Mouse (Mus musculus) embryo, embryonic 10 days (tissue): ENCODE results near the gene Spink4.

Source experiments
- DNase-seq: peaks from one replicate; pipeline ENCODE4 v3.0.0-alpha.2; 2015; ENCODE audit warnings: low spot score

The Spink4 gene

DNA sequence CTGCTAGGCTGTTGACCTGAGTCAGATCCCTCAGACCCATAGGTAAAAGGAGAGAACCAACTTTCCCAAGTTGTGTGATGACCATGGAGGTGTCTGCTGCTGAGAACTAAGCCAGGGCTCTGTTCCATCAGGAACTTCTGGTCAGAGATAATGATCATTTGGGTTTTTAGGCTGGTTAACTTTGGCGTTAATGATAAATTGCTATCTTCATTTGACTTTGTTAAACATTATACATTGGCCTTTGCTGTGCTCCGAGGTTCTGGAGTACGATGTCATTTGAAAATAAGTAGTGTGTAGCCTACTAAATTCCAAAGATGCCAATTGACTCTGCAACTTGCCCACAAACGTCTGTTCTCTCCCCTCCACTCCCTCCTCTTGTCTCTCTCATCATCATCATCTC lies 49.3 kb downstream of the Spink4 start:
- no peak for DNase-seq

DNA sequence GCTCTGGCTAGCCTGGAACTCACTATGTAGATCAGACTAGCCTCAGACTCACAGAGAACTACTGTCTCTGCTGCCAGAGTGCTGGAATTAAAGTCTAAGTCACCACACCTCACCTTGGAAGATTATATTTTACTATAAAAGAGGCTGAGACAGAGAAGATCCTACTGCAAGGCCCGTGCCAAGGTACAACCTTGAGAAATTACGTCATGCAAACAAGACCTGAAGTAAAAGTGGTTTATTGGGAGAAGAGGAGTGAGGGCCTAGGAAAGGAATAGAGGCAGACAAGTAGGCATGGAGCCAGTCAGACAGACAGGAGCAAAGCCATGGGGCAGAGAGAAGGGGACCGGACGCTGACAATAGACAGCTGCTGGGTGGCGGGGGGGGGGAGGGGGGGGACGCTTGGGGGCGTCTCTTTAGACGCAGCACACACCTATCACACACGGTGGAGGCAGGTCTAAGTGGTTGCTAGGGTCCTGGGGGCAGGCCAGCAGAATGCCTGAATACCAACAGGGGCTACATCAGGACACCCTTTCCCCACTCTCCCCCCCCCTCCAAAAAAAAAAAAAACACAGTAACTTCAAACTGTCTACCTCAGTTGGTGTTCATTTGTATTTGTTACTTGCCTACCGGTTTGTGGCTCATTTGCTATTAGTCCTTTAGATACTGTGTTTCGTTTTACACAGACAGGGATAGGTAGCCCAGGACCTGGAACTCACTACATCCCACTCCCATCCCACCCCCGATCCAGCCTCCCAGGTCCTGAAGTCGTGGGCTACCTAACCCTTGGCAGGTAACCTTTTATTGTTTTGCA lies 50.1 kb downstream of the Spink4 start:
- no peak for DNase-seq

- DNase-seq, result no peak
Observed at GRCm38 (mm10) chr4:40970592-40970841, 50.7 kb downstream of the Spink4 start.

GRCm38 (mm10) chr4:40970842-40971701 lies 51.2 kb downstream of the Spink4 start, which contains the start of gene Nfx1:
Nfx1 (plus strand) TSS chr4:40970906.
- DNase-seq, result peak; percentile 98

- DNase-seq, result peak; percentile 72
Observed at GRCm38 (mm10) chr4:40971744-40972143, 51.9 kb downstream of the Spink4 start.

DNA sequence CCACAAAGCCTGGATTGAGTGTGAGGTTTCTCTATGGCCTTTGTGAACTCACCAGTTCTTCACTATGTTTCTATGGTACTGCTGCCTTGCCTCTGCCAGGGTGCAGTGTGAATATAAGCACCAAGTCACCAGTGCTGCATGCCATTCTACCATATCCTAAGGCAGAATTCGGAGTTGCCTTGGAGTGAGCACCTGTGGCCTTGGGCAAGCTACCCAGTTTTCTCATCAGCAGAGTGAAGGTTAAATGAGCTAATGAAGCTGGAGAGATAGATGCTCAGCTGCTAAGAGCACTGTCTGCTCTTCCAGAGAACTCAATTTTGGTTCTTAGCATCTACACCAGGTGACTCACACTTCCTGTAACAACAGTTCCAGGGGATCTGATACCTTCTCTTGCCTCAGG lies 54.2 kb downstream of the Spink4 start:
- DNase-seq, result no peak

DNA sequence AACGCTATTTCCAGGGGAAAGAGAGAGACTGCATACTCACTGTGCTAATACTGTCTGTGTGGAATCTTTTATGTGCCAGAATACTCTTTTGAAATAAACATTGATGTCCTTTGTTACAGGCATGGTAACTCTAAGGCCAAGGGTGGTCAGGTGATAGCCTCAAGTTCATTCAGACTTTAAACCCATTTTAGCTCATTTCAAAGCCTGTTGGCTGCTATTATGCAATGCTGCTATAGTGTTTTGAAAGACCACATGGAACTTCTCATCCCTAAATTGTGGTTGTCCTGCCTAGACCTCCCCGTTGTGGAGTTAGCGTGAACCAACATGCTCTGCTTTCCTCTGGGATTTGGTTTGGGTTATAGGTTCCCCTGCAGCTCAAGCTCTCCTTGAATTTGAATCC lies 55.8 kb downstream of the Spink4 start:
- DNase-seq, result no peak

DNA sequence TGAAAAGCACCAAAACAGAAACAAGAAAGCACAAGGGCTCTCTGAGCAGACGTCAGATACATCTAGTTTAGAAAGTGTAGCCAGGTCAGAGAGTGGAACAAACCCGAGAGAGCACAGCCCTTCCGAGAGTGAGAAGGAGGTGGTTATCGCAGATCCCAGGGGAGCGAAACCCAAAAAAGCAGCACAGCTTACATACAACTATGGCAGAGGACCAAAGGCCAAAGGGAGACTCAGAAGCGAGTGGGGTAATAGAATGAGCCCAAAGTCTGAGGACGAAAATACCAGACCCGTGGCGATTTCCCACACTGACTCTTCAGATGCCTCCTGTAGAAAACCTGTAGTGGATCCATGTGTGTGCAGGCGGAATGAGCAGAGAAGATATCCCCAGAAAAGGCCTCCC lies 56.8 kb downstream of the Spink4 start:
- no peak for DNase-seq

DNA sequence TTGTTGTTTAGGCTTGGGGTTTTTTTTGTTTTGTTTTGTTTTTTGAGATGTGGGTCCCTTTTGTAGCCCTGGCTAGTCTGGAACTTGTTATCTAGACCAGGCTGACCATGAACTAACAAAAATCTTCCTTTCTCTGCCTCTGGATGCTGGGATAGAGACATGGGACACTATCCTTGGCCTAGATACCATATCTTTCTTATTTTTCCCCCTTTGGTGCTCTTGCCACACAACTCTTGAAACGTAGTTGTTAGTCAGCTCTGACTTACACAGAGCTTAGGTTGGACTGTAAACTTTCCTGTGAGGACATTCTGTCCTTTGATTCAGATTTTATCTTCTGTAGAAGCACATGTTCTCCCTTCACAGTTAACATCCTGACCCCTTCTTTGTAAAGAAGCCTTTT lies 59.6 kb downstream of the Spink4 start:
- DNase-seq, result no peak
